Mouse (Mus musculus) testis, adult 2 months (tissue): ENCODE data around the gene Poc1b.

Experiments
- CTCF ChIP-seq: fragments of 200-500 bp; IDR thresholded peaks from 2 replicates; pipeline ENCODE4 v1.5.1; 2012; ENCODE audit warnings: low read depth, mild to moderate bottlenecking, inconsistent platforms, low read length, moderate library complexity; ENCODE audit not compliant: control insufficient read depth, insufficient read depth, insufficient replicate concordance
- POLR2A ChIP-seq: fragments of 200-500 bp; IDR thresholded peaks from 2 replicates; pipeline ENCODE4 v1.6.1; 2012; ENCODE audit warnings: low read depth, mild to moderate bottlenecking, inconsistent platforms, low read length, moderate library complexity; ENCODE audit not compliant: control insufficient read depth

GRCm38 (mm10) chr10:99222726-99223125 is 115.9 kb downstream of the Poc1b start:
- TF ChIP-seq POLR2A (no peak), CTCF (no peak)
